Mouse (Mus musculus) urinary bladder, postnatal 10 days (tissue): Measurements from ENCODE around the gene Chsy1.

Experiments used
- DNase-seq: peaks from one replicate; pipeline ENCODE4 v3.0.0; 2022; ENCODE audit warnings: low spot score

The Chsy1 gene

GRCm38 (mm10) chr7:66140095-66140494 lies 30.8 kb downstream of the Chsy1 start:
- no peak for DNase-seq

GRCm38 (mm10) chr7:66140923-66141570 lies 31.7 kb downstream of the Chsy1 start:
- DNase-seq: no peak

- no peak for DNase-seq
Observed at GRCm38 (mm10) chr7:66142514-66142913, 33.2 kb downstream of the Chsy1 start.

- DNase-seq: no peak
Observed at GRCm38 (mm10) chr7:66144543-66144942, 35.2 kb downstream of the Chsy1 start.

GRCm38 (mm10) chr7:66147156-66147555 lies 37.8 kb downstream of the Chsy1 start:
- no peak for DNase-seq

GRCm38 (mm10) chr7:66147816-66148215 lies 38.5 kb downstream of the Chsy1 start:
- DNase-seq: no peak

- no peak for DNase-seq
Observed at GRCm38 (mm10) chr7:66149506-66149905, 40.2 kb downstream of the Chsy1 start.

- no peak for DNase-seq
Observed at GRCm38 (mm10) chr7:66150411-66150810, 41.1 kb downstream of the Chsy1 start.

GRCm38 (mm10) chr7:66157413-66157812 lies 48.1 kb downstream of the Chsy1 start:
- DNase-seq: no peak

GRCm38 (mm10) chr7:66157861-66158415 lies 48.6 kb downstream of the Chsy1 start:
- no peak for DNase-seq

- no peak for DNase-seq
Observed at GRCm38 (mm10) chr7:66158616-66159129, 49.4 kb downstream of the Chsy1 start.

- DNase-seq: no peak
Observed at GRCm38 (mm10) chr7:66159961-66160360, 50.6 kb downstream of the Chsy1 start.

- DNase-seq: no peak
Observed at GRCm38 (mm10) chr7:66161836-66162235, 52.5 kb downstream of the Chsy1 start.

- no peak for DNase-seq
Observed at GRCm38 (mm10) chr7:66162489-66162888, 53.2 kb downstream of the Chsy1 start.

- no peak for DNase-seq
Observed at GRCm38 (mm10) chr7:66162981-66163380, 53.7 kb downstream of the Chsy1 start.

- no peak for DNase-seq
Observed at GRCm38 (mm10) chr7:66164427-66165031, 55.2 kb downstream of the Chsy1 start.

- no peak for DNase-seq
Observed at GRCm38 (mm10) chr7:66165036-66165798, 55.9 kb downstream of the Chsy1 start.

- DNase-seq: no peak
Observed at GRCm38 (mm10) chr7:66168877-66169276, 59.6 kb downstream of the Chsy1 start.

- DNase-seq: no peak
Observed at GRCm38 (mm10) chr7:66169476-66169875, 60.2 kb downstream of the Chsy1 start.

- no peak for DNase-seq
Observed at GRCm38 (mm10) chr7:66170802-66171505, 61.6 kb downstream of the Chsy1 start.

GRCm38 (mm10) chr7:66175738-66176137 lies 66.4 kb downstream of the Chsy1 start:
- no peak for DNase-seq

- no peak for DNase-seq
Observed at GRCm38 (mm10) chr7:66176256-66176655, 66.9 kb downstream of the Chsy1 start.
